Mouse (Mus musculus) spleen, embryonic (tissue): ENCODE data around the gene Ywhah.

ENCODE experiments used
- CTCF ChIA-PET: fragments of 350-600 bp; sonication (Branson Sonifier 250); formaldehyde crosslinking; loops from one replicate; lab custom pipeline; 2022; lab: Charles Lee

Ywhah gene

DNA sequence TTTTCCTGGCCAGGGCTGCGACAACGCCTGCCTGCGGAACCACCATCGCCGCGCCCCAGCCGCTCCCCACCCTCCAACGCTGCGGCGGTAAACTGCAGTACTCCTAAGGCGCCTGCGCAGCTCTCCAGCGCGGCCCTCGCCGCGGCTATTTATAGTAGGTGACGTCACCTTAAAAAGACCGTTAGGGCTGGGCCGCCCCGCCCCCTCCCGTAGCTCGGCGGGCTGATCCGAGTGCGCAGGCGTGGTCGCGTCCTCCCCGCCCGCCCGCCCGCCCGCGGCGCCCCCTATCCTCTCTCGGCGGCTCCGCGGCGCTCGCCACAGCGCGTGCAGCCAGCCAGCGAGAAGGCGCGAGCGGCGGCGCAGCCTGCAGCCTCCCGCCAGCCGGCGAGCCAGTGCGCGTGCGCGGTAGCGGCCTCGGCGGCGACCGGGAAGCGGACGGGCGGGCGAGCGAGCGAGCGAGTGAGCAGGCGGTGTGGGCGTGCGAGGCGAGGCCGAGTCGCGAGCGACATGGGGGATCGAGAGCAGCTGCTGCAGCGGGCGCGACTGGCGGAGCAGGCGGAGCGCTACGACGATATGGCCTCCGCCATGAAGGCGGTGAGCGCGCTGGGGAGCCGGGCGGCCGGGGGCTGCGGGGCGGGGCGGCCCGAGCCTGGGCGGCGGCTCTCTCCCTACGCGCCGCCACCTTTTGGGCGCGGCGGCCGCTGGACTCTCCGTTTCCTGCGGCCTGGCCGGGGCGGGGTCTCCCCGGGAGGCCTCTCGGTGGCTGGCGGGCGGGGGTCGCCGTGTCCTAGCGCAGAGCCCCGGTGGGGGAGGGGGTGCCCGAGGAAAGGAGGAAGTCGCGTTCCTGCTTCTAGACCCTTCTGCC lies at the start of gene Ywhah:
Ywhah (plus strand) TSS at position 256 of the 865 bp plus-strand sequence.
- CTCF ChIA-PET = interaction anchor here (0.7 kb wide), 1 partner anchor 170 kb away, joined by 3 read pairs; no protein-coding TSS in a partner anchor

DNA sequence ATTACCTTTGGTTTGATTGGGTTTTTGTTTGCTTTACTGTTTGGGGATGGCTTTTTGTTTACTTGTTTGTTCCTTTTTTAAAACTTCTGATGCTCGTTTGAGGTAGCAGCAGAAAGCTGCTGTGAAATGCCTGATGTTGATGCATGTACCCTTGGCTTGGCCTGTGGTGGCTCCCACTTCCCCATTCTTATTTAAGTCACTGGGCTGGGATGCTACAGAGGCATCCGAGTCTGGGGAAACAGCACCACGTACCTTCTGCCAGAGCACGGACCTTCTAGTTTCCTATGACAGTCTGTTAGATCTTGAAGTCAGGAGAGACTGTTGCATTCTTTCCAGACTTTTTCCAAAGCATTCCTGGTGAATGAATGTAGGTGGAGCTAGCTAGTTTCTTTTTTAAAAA lies 42.1 kb upstream of the Ywhah start:
- CTCF ChIA-PET = interaction anchor here (0.7 kb wide), 1 partner anchor 19 kb away, joined by 3 read pairs; no protein-coding TSS in a partner anchor

DNA sequence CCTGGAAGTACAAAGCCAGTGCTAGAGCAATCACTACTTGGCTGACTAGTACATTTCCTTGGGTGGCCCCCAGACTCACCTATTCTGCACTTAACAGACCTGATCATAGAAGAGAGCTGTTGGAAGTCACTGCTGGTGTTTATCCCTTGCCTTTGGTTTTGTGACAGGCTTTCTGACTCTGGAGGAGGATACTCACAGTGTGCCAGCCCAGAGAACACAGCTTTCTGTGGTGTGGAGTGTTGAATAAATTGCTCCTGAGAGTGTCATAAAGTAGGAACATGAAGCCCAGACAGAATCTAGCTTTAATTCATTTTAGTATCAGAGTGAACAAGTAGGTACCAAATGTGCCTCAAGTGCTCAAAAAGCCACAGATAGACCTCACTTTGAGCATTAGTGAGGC lies 41.4 kb upstream of the Ywhah start:
- CTCF ChIA-PET = interaction anchor here (0.7 kb wide), 1 partner anchor 18 kb away, joined by 3 read pairs; no protein-coding TSS in a partner anchor

DNA sequence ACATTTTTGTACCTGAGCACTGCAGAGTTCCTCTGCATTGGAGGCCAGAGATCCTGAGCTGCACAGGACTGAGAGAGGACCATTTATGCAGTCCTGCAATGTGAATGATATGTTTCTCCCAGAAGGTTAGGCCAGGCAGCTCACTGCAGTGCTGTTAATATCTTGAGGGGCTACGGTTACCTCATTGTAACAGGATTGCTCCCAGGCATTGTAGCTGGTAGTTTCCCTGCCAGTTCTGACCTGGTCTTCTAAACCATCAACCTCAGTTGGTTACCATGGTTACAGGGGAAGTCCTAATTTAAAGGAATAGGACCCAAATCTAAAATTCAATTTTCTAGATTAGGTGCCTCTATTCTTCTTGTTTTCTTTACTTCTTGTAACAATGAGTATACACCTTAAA lies 33.2 kb upstream of the Ywhah start:
- CTCF ChIA-PET = no interaction called here

DNA sequence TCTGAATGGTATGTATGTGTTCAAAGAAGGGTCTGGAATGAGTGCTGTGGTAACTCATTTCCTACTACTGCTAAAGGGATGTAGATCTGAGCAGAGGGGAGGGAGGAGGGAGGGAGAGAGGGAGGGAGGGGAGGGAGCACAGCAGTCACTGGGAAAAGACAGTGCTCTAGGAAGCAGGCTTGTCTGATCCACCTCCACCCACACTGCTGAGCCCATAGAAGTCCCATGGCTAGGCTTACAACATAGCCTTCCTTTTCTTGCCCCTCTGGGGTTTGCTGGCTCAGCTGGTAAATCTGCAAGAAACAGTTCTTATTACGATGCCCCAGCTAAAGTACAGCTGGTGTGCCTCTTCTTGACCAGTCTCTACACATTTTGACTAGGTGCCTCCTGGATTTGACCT lies 30.7 kb upstream of the Ywhah start:
- CTCF ChIA-PET = no interaction called here

DNA sequence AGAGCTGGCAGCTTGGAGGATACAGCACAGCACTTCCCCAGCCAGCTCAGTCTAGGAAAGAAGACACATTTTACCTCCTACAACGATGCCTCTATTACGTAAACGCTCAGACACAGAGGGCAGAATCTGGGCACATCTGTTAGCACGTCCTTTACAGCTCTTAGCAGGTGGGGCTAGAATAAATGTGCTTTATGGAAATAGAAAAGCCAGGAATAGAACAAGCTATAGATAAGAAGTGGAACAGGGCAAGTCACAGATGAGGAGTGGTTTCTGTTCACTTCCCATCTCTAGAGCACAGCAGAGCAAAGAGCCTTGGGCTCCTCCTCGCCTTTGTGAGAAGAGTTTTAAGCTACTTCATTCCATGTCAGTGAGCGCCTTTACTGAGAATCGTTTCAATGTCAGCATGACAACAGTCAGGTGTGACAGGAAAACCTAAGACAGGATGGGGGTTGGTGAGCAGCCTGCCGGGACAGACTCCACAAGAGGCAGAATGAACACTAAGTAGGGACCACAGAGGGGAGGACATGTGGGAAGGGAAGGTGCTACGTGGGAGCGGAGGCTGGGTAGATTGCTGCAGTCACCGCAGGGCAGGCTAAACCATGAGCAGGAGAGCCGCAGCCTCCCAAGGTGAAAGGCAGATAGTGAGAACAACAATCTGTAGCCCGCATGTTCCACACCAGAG lies 28.5 kb upstream of the Ywhah start:
- CTCF ChIA-PET = no interaction called here

DNA sequence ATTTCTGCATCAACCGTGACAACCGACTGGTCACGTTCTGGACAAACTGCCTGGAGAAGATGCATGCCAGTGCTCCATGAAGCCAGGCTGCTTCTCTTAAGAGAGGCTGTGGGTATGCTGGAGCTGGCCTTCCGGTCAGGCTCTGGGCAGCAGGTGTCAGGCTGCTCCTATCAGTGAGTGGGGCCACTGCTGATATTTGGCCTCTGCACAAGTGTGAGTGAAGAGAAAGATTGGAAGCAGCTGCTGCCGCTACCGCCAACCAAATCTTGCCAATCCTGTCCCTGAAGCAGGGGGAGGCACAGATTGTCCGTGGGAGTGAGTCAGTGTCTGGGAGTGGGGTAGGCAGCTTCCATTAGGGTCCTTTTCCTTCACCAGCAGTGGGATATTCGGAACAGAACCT lies 27.5 kb upstream of the Ywhah start:
- CTCF ChIA-PET = no interaction called here

DNA sequence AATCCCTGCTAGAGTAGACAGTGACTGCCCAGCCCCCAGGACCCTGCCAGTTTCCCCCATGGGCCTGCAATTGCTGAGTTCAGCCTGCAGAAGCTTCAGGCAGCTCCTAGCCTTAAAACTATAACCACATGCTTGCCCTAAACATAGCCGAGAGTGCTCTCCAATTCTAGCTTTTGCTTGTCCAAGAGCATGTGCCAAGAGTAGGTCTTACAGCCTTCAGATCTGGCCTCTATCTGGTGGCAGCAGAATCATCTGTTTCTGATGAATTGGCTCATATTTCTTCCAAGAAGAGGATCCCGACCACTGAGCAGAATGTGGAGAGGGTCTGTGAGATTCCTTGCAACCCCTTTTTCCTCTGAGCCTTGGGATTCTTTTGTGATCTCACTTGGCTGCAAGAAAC lies 24.1 kb upstream of the Ywhah start:
- CTCF ChIA-PET = no interaction called here

DNA sequence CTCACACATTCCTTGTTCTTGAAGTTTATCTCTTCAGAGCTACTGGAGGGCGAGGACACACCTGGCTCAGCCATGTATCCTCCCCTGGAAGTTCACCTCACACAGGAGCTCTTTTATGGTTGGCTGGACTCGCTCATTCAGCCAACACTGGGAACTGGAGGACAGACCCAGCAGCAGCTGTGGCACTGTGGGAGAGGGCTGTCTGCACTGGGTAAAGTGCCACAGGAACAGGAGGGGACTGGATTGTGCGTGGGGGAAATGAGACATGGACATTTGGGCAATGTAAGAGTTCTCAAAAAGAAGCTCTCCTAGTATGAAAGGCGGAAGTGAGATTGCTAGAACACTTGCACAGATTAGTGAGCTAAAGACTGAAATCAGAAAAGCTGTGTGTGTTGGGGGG lies 22.9 kb upstream of the Ywhah start:
- CTCF ChIA-PET = interaction anchor here (0.6 kb wide), 1 partner anchor 19 kb away, joined by 3 read pairs; no protein-coding TSS in a partner anchor

DNA sequence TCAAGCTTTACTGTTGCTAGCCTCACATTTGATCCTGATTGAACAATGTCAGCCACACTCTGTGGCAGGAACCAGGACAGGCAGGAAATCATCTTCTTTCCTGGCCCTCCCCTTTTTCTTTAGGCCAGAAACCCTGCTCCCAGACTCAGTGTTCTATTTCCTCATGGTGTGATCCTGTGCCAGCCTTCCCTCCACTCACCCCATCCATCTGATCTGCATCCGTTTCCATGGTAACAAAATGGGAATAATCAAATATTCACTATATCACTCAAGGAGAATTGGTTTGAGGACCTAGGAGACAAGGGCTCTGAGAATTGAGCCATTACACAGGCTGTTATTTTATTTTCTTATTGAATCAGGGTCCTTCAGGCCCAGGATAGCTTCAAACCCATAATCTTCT lies 22.1 kb upstream of the Ywhah start:
- CTCF ChIA-PET = interaction anchor here (0.6 kb wide), 1 partner anchor 42 kb away, joined by 10 read pairs; no protein-coding TSS in a partner anchor

DNA sequence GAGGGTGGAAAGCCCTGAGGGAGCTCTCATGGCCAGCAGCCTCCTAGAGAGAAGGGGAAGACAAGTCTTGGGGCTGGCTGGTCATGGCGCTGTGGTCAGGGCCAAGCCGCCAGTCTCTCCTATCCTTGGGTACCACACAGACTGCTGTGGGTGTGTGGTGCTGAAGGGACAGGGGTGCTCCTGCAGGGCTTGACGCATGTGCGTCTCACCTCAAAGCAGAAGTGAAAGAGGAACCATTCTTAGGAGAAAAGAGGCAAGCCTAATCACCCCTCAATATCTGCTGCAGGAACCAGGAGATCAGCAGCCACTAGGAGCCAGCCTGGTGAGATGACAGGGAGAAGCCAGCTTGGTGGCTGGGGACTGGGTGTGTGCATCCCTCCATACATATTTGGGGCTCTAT lies 20.9 kb upstream of the Ywhah start:
- CTCF ChIA-PET = no interaction called here

DNA sequence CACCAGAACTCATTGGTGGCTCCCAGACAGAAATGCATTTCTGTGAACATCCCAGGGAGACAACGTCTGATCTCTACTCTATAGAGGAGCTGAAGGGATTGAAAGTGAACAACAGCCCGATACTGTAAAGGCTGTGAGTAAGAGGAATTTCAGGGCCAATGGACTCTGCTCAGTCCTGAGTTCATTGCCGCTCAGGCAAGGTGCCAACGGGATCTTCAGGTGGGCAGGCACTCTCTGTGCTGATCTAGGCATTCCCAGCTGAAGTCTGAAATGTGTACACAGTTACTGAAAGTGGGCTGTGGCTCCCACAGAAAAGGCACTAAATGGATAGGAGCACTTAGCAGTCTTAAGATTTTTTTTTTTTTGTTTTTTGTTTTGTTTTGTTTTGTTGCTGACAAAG lies 19.8 kb upstream of the Ywhah start:
- CTCF ChIA-PET = no interaction called here

DNA sequence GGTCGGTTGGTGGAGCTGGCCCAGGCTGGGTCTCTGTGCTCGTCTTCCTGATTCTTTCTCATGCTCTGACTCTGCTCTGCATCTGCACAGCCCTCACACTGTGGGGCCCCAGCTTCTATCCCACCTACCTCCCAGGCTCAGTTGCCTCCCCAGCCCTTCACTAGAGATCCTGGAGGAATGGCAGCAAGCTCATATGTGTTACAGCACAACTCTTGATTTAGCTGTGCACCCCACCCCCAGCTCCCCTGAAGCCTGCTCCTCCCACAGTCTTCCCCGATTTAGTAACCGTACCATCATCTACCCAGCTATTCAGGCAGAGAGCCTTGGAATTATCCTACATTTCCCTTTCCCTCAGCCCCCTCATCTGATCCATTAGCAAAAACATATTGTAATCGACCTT lies 17.5 kb upstream of the Ywhah start:
- CTCF ChIA-PET = interaction anchor here (0.7 to 1.2 kb wide), 2 partner anchors 20 to 734 kb away, joined by 4 read pairs; no protein-coding TSS in a partner anchor

DNA sequence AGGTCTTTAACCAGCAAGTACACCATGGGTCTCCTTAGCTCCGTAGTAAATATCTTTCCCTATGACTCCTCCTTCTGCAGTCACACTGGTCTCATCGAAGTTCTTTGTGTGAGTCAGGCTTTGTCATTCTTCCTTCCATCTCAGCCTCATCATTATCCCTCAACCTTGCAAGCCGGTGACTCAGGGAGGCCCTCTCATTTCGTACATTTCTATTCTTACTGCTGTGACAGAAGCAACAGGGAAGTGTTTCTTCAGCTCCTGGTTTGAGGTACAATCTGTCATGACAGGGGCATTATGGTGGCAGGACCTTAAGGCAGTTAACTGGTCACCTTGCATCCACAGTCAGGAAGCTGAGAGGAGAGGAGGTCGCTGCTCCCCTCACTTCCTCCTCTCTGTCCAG lies 15.8 kb upstream of the Ywhah start:
- CTCF ChIA-PET = no interaction called here

DNA sequence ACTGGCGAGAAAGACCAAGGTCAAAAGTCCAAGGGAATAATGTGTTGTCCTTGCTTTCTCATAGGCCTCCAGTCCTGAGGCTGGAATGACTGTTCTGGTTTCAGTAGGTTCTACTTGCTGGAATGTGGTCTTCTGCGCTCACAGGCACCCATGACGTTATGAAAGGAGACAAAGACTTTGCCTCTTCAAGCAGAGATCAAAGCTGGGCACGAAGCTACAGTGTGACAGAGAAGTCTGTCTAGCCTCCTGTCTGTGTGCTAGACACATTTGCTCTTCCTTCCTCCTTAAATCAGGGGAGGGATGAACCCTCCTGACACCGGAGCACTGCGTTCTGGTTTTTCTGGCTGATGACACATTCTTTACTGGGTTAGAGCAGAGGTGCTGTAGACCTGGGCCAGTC lies 15.1 kb upstream of the Ywhah start:
- CTCF ChIA-PET = no interaction called here

DNA sequence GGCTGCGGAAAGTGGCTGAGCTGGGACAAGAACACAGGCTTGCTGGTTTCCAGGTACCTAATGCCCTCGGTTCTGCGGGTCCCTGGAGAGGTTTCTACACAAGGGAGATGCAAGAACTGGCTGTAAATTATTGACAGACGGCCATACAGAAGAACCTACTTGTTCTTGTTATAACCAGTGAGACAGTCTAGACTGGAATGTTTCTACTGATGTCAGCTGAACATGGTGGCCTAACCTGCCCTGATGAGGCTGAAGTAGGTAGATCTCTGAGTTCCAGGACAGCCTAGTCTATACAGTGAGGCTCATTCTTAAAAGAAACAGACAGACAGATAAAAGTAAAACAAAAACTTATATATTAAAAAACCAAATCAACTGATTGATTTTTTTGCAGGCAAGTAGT lies 14.5 kb upstream of the Ywhah start:
- CTCF ChIA-PET = no interaction called here

DNA sequence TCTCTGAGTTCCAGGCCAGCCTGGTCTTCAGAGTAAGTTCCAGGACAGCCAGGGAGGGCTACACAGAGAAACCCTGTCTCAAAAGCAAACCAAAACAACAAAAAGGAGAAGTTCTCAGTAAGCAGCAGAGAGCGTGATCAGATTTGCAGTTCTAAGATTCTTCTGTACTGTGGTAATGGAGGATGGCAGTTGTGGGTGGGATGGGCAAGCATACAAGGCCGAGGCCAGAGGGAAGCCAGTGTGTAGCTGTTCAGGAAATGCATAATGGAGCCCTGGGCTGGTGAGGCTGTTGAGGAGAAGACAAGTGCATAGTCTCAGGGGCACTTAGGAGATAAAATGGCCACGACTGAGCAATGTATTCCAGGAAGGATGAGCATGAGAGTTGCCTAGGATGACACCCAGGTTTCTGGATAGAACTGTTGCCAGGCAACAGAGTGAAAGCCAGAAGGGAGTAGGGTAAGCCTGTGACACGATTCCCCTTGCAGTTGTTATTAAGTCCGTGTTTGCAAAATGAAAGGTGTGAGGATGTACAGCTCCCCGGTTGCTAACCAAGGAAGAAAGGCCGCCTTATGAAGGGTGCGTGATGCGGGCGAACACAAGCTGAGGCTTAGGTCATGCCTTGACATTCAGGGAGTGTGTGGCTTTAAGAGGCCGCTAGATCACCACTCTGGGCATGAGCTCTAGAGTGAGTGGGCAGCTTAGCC lies 13.0 kb upstream of the Ywhah start:
- CTCF ChIA-PET = no interaction called here

DNA sequence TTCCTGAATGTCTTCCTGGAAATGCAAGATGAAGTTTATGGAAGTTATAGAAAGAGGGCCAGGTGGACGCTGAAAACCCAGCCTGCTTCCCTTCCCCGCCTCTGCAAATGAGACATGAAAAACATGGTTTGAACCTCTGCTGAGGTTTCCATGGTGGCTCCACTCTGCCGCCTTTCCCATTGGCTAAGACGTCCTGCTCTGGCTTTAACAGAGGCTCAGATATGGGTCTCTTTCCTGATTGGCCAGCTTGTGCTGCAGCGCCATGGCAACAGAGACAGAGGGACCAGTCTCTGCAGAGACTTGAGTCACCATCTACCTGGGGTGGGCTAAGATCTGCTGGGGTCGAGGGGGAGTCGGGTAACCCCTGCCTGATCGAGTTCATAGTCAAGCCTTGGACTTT lies 11.9 kb upstream of the Ywhah start:
- CTCF ChIA-PET = no interaction called here

DNA sequence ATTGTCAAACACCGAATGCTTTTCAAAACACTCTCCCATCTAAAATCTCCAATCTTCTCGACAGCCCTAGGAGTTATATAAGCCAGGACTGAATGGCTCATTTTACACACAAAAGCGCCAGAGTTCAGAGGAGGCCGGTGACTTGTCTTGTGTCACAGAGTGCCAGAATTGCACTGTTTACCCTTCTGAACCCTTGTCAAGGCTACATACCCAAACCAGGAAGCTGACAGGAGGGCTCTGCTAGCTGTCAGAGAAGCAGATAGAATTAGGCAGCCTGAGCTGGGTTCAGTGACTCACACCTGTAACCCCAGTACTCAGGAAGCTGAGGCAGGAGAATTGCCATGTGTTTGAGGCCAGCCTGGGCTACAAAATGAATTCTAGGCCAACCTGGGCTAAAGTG lies 11.2 kb upstream of the Ywhah start:
- CTCF ChIA-PET = no interaction called here

DNA sequence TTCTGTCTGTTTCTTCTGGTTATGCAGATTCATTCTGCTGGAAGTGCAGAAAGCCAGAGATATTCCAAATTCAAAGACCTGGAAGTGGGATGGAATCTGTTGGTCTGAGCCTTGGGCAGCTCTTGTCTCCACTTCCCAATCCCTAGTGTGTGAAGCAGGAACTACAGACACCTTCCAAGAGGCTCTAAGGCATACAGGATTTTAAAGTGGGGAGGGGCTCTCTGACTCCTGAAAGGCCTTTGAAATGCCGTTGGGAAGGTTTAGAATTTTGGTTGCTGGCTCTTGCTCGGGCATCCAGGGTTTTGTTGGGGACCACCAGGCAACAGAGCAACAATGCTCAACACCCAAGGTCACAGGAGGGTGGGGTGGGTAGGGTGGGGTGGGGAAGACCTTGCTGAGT lies 9.3 kb upstream of the Ywhah start:
- CTCF ChIA-PET = no interaction called here

DNA sequence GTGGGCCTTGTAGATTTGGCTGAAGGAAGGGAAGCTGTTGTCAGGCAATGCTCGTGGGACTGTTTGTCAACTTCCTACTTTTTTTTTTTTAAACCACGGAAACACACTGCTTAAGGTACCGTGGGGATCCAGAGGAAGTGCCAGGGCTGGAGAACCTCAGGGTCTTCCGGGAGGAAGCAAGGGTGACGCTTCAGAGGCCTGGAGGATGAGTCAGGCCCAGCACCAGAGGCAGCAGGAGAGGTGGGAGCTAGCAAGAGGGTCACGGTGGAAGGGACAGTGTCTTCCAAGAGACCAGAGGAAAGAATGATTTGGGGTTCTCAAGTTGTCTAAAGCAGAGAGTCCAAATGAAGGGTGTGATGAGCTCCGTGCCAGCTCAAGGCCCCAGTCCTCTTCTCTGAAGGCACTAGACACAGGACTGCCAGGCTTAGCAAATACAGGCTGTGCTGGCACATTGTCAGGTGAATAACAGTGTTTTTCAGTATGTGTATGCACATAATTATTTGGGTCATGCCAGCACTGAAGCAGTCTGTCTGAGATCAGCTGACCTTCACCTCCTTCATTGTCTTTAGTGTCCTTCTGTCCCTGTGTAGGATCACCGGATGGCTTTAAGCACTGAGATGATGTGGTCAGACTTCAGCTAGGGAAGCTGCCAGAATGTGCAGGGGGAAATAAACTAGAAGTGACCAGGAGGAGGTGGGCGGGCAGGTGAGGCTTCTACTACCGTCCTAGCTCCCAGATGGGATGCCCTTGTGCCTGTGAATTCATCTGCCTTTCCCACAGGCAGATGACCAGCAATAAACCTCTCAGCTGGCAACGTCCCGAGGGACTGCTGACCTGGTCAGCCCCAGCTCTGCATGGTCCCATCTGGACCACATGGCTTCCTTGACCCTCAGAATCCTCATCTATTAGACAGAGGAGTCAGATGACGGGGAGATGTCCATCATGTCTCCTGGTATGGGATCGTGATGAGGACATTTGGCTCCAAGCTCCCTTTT lies 8.5 kb upstream of the Ywhah start:
- CTCF ChIA-PET = no interaction called here
